Mouse (Mus musculus) lung, embryonic 14.5 days (tissue): ENCODE data around the gene Tigd4. TPM values are rescaled to one million over a fixed set of nuclear protein-coding genes. Genes with fewer than 3 reads are reported as not detected.
"Not testable (repeated sequence)": the region's sequence is repeated elsewhere in the genome, so short reads cannot be mapped to it uniquely, and the experiment has no call there.

ENCODE experiments used
- ATAC-seq: fragments of 200-750 bp; cut with Nextera tagmentation; 2 replicates; pipeline ENCODE4 v1.8.0; 2017; ENCODE audit warnings: mild to moderate bottlenecking, moderate TSS enrichment, moderate library complexity; ENCODE audit not compliant: insufficient read depth
- DNase-seq: peaks from one replicate; pipeline ENCODE4 v3.0.0-alpha.2; 2015
- H3K27ac ChIP-seq: fragments of 300-500 bp; sonication (generic); 2 replicates; pipeline ENCODE4 v1.5.1; 2014; ENCODE audit warnings: low read depth, mild to moderate bottlenecking, moderate library complexity
- H3K27me3 ChIP-seq: fragments of 300-500 bp; sonication (generic); 2 replicates; pipeline ENCODE4 v1.6.1; 2014; ENCODE audit warnings: low read length, control low read depth; ENCODE audit not compliant: insufficient read depth
- H3K36me3 ChIP-seq: fragments of 300-500 bp; sonication (generic); 2 replicates; pipeline ENCODE4 v1.6.1; 2014; ENCODE audit warnings: control low read depth; ENCODE audit not compliant: insufficient read depth
- H3K4me1 ChIP-seq: fragments of 300-500 bp; sonication (generic); 2 replicates; pipeline ENCODE4 v1.6.1; 2014; ENCODE audit warnings: antibody characterized with exemption, control low read depth; ENCODE audit not compliant: insufficient read depth
- H3K4me2 ChIP-seq: fragments of 300-500 bp; sonication (generic); 2 replicates; pipeline ENCODE4 v1.6.1; 2014; ENCODE audit warnings: mild to moderate bottlenecking
- H3K4me3 ChIP-seq: fragments of 300-500 bp; sonication (generic); 2 replicates; pipeline ENCODE4 v1.5.1; 2014; ENCODE audit warnings: low read depth, low read length
- H3K9ac ChIP-seq: fragments of 300-500 bp; sonication (generic); 2 replicates; pipeline ENCODE4 v1.6.1; 2014
- H3K9me3 ChIP-seq: fragments of 300-500 bp; sonication (generic); 2 replicates; pipeline ENCODE4 v1.6.1; 2016; ENCODE audit warnings: low read depth, low read length, control low read depth
- CTCF ChIP-seq: IDR thresholded peaks from 2 replicates; pipeline ENCODE4 v1.5.1; 2016; ENCODE audit warnings: antibody characterized with exemption, low read depth
- WGBS: fragments of 180-500 bp; shearing (Covaris S2); extraction: QIAGEN DNeasy Blood & Tissue Kit; methylation state at CpG from one replicate; pipeline ENCODE4 v1.1.7; 2014; 5-methylcytosine and 5-hydroxymethylcytosine counted together
- polyA plus RNA-seq: library from polyadenylated mRNA; unstranded; fragments of >200 nt; fragmentation: Nextera tagmentation; extraction: Ambion mirVana; gene quantifications from 2 replicates; pipeline ENCODE4 v1.2.1, GENCODE M21; 2014

The Tigd4 gene
- 0.05 and 0.07 TPM in 2 replicates for polyA plus RNA-seq

GRCm38 (mm10) chr3:84593274-84593673 is at the start of gene Tigd4:
Gene Tigd4, plus strand, starts transcription at chr3:84593574.
- no peak for TF ChIP-seq CTCF
- Histone ChIP-seq H3K4me1 (no peaks in the 10 kb centered on the region), H3K27ac (no peak within 1 kb of the TSS), H3K9ac (no peak within 1 kb of the TSS), H3K9me3 (no peaks in the 10 kb centered on the region), H3K36me3 (no peaks in the 10 kb centered on the region), H3K4me2 (no peak within 1 kb of the TSS), H3K27me3 (no peaks in the 10 kb centered on the region), H3K4me3 (no peak within 1 kb of the TSS)
- ATAC-seq (no peak), DNase-seq (no peak)
- WGBS, result 80% methylated on average over 2 of the region's 2 CpGs

- DNase-seq, result peak; percentile 21
- H3K9ac ChIP-seq, result no peak overlapping the region
- H3K27ac ChIP-seq, result no peak overlapping the region
- H3K4me3 ChIP-seq, result no peak overlapping the region
- H3K36me3 ChIP-seq, result no peaks in the 10 kb centered on the region
- ATAC-seq, result no peak
- TF ChIP-seq CTCF, result no peak
- no peaks in the 10 kb centered on the region for H3K4me1 ChIP-seq
- no peaks in the 10 kb centered on the region for H3K27me3 ChIP-seq
- no peaks in the 10 kb centered on the region for H3K9me3 ChIP-seq
- H3K4me2 ChIP-seq, result no peak overlapping the region
- WGBS, result 58% methylated on average over 8 of the region's 8 CpGs
These were observed 46.2 kb upstream of the Tigd4 start for GRCm38 (mm10) chr3:84547177-84547576.

- H3K9me3 ChIP-seq, result no peaks in the 10 kb centered on the region
- no peak overlapping the region for H3K4me3 ChIP-seq
- no peak overlapping the region for H3K9ac ChIP-seq
- no peak for DNase-seq
- WGBS, result 72% methylated on average over 3 of the region's 3 CpGs
- TF ChIP-seq CTCF, result no peak
- H3K27me3 ChIP-seq, result no peaks in the 10 kb centered on the region
- H3K27ac ChIP-seq, result no peak overlapping the region
- H3K4me2 ChIP-seq, result no peak overlapping the region
- no peak for ATAC-seq
- H3K36me3 ChIP-seq, result no peaks in the 10 kb centered on the region
- no peaks in the 10 kb centered on the region for H3K4me1 ChIP-seq
These were observed 37.6 kb upstream of the Tigd4 start for GRCm38 (mm10) chr3:84555780-84556179.

- H3K9ac ChIP-seq, result no peak overlapping the region
- H3K27ac ChIP-seq, result no peak overlapping the region
- no peaks in the 10 kb centered on the region for H3K27me3 ChIP-seq
- H3K4me1 ChIP-seq, result no peaks in the 10 kb centered on the region
- H3K4me3 ChIP-seq, result no peak overlapping the region
- 84% methylated on average over 3 of the region's 3 CpGs for WGBS
- no peaks in the 10 kb centered on the region for H3K36me3 ChIP-seq
- H3K9me3 ChIP-seq, result no peaks in the 10 kb centered on the region
- no peak overlapping the region for H3K4me2 ChIP-seq
- DNase-seq (no peak), ATAC-seq (no peak)
- TF ChIP-seq CTCF, result no peak
These were observed 35.1 kb upstream of the Tigd4 start for GRCm38 (mm10) chr3:84558301-84558700.

GRCm38 (mm10) chr3:84562911-84563310 is 30.5 kb upstream of the Tigd4 start:
- not testable (repeated sequence) for H3K27me3 ChIP-seq, H3K4me2 ChIP-seq, ATAC-seq, H3K36me3 ChIP-seq, H3K9me3 ChIP-seq, H3K9ac ChIP-seq, H3K4me3 ChIP-seq, DNase-seq, H3K4me1 ChIP-seq, H3K27ac ChIP-seq
- WGBS, result 100% methylated on average over 2 of the region's 2 CpGs

GRCm38 (mm10) chr3:84563415-84563814 is 30.0 kb upstream of the Tigd4 start:
- ATAC-seq (no peak), DNase-seq (no peak)
- Histone ChIP-seq H3K4me3 (no peak overlapping the region), H3K36me3 (no peaks in the 10 kb centered on the region), H3K9ac (no peak overlapping the region), H3K4me1 (no peaks in the 10 kb centered on the region), H3K9me3 (no peaks in the 10 kb centered on the region), H3K4me2 (no peak overlapping the region), H3K27me3 (no peaks in the 10 kb centered on the region), H3K27ac (no peak overlapping the region)
- no peak for TF ChIP-seq CTCF
- WGBS, result 78% methylated on average over 4 of the region's 4 CpGs

- H3K27ac ChIP-seq, result no peak overlapping the region
- no peaks in the 10 kb centered on the region for H3K9me3 ChIP-seq
- H3K27me3 ChIP-seq, result no peaks in the 10 kb centered on the region
- no peak for TF ChIP-seq CTCF
- WGBS, result 90% methylated on average over 6 of the region's 6 CpGs
- ATAC-seq (no peak), DNase-seq (no peak)
- no peaks in the 10 kb centered on the region for H3K4me1 ChIP-seq
- no peaks in the 10 kb centered on the region for H3K36me3 ChIP-seq
- no peak overlapping the region for H3K4me3 ChIP-seq
- no peak overlapping the region for H3K4me2 ChIP-seq
- no peak overlapping the region for H3K9ac ChIP-seq
These were observed 24.8 kb upstream of the Tigd4 start for GRCm38 (mm10) chr3:84568540-84568939.

GRCm38 (mm10) chr3:84569587-84569986 is 23.8 kb upstream of the Tigd4 start:
- no peaks in the 10 kb centered on the region for H3K9me3 ChIP-seq
- H3K27ac ChIP-seq, result no peak overlapping the region
- no peak overlapping the region for H3K4me3 ChIP-seq
- no peaks in the 10 kb centered on the region for H3K4me1 ChIP-seq
- H3K9ac ChIP-seq, result no peak overlapping the region
- DNase-seq, result no peak
- WGBS, result 71% methylated on average over 6 of the region's 6 CpGs
- H3K36me3 ChIP-seq, result no peaks in the 10 kb centered on the region
- H3K27me3 ChIP-seq, result no peaks in the 10 kb centered on the region
- H3K4me2 ChIP-seq, result no peak overlapping the region
- no peak for ATAC-seq
- TF ChIP-seq CTCF, result no peak
